Mouse (Mus musculus) layer of hippocampus, adult 8-10 months (tissue): ENCODE results near the gene Drd3. TPM values are rescaled to one million over a fixed set of nuclear protein-coding genes. Genes with fewer than 3 reads are reported as not detected.

Source experiments
- DNase-seq, 2 experiments: peaks; one replicate each; pipeline ENCODE4 v3.0.0; 2022; ENCODE audit warnings: low spot score in 2 of 2
- total RNA-seq, 4 experiments: library from RNA; stranded (reverse); gene quantifications; 2 replicates each; pipeline ENCODE4 v1.2.4; 2022

The Drd3 gene
- under 1 TPM in 1 of 4 experiments, not detected in 3; 0.23 TPM for total RNA-seq

GRCm38 (mm10) chr16:43753751-43754150 lies at the start of gene Drd3:
Gene Drd3, plus strand, starts transcription at chr16:43754026.
- no peak for DNase-seq

- no peak for DNase-seq
Observed at GRCm38 (mm10) chr16:43708335-43709061, 45.3 kb upstream of the Drd3 start.

GRCm38 (mm10) chr16:43709062-43709413 lies 44.8 kb upstream of the Drd3 start:
- peak in 1 of 2 experiments; percentile 26 for DNase-seq

- no peak for DNase-seq
Observed at GRCm38 (mm10) chr16:43709432-43710133, 44.2 kb upstream of the Drd3 start.

GRCm38 (mm10) chr16:43710134-43710475 lies 43.7 kb upstream of the Drd3 start:
- no peak for DNase-seq

- DNase-seq, result no peak
Observed at GRCm38 (mm10) chr16:43710651-43711050, 43.2 kb upstream of the Drd3 start.

GRCm38 (mm10) chr16:43711361-43711760 lies 42.5 kb upstream of the Drd3 start:
- no peak for DNase-seq

GRCm38 (mm10) chr16:43724444-43724843 lies 29.4 kb upstream of the Drd3 start:
- DNase-seq, result no peak

GRCm38 (mm10) chr16:43729506-43730221 lies 24.2 kb upstream of the Drd3 start:
- DNase-seq, result no peak

- no peak for DNase-seq
Observed at GRCm38 (mm10) chr16:43730281-43730680, 23.5 kb upstream of the Drd3 start.

- DNase-seq, result no peak
Observed at GRCm38 (mm10) chr16:43732496-43732895, 21.3 kb upstream of the Drd3 start.

GRCm38 (mm10) chr16:43732900-43733299 lies 20.9 kb upstream of the Drd3 start:
- no peak for DNase-seq

- DNase-seq, result peak; percentile 9 to 12
Observed at GRCm38 (mm10) chr16:43737933-43738332, 15.9 kb upstream of the Drd3 start.

- no peak for DNase-seq
Observed at GRCm38 (mm10) chr16:43740936-43741335, 12.9 kb upstream of the Drd3 start.

GRCm38 (mm10) chr16:43748424-43748823 lies 5.4 kb upstream of the Drd3 start:
- DNase-seq, result no peak

- DNase-seq, result no peak
Observed at GRCm38 (mm10) chr16:43752900-43753299, 926 bp upstream of the Drd3 start.

- DNase-seq, result no peak
Observed at GRCm38 (mm10) chr16:43772358-43772757, 18.5 kb downstream of the Drd3 start.

GRCm38 (mm10) chr16:43772766-43773165 lies 18.9 kb downstream of the Drd3 start:
- DNase-seq, result no peak

GRCm38 (mm10) chr16:43773506-43773905 lies 19.7 kb downstream of the Drd3 start:
- no peak for DNase-seq

GRCm38 (mm10) chr16:43776886-43777285 lies 23.1 kb downstream of the Drd3 start:
- DNase-seq, result no peak

GRCm38 (mm10) chr16:43799541-43799940 lies 45.7 kb downstream of the Drd3 start:
- DNase-seq, result no peak

- DNase-seq, result no peak
Observed at GRCm38 (mm10) chr16:43800119-43800721, 46.4 kb downstream of the Drd3 start.
